ENCODE assay signal across 13 mouse cellular contexts in genomic region chr14:79298314-79298992, GRCm38 (mm10). TPM values are rescaled to one million over a fixed set of nuclear protein-coding genes. Genes with fewer than 3 reads are reported as not detected.
DNase-seq lines count a peak whose midpoint lies in the region; ATAC-seq and TF ChIP-seq lines count a peak whose summit lies in the region.
"Had no signal": no experiment of that assay in that cellular context is flagged by ENCODE, and none has a peak within 500 bp of the region (broad histone marks: within the 10 kb centered on the region; RNA-seq: fewer than 3 reads in every experiment).

No protein-coding gene starts in this region.

- 38% methylated on average over 7 of the region's 7 CpGs for WGBS in embryonic facial prominence, embryonic 12.5 days
- WGBS in embryonic facial prominence, embryonic 10.5 days: 52% methylated on average over 7 of the region's 7 CpGs
- 49% methylated on average over 7 of the region's 7 CpGs for WGBS in lung, embryonic 14.5 days
- WGBS in forebrain, embryonic 15.5 days: 64% methylated on average over 7 of the region's 7 CpGs
- WGBS in midbrain, postnatal 0 days: 71% methylated on average over 7 of the region's 7 CpGs

- no peak overlapping the region for H3K9ac ChIP-seq in embryonic facial prominence, embryonic 12.5 days
- no peak overlapping the region; the same call in 1 of the 2 replicates for H3K9ac ChIP-seq in lung, embryonic 14.5 days
- no peak overlapping the region for H3K9ac ChIP-seq in forebrain, embryonic 15.5 days (replicated peaks)
- H3K9ac ChIP-seq in midbrain, postnatal 0 days (replicated peaks; ENCODE audit: low read length, poor library complexity, severe bottlenecking): no peak overlapping the region

- ATAC-seq in embryonic facial prominence, embryonic 12.5 days (ENCODE audit: insufficient number of reproducible peaks, insufficient read depth, low FRiP score, low TSS enrichment): no peak
- no peak for ATAC-seq in lung, embryonic 14.5 days (ENCODE audit: insufficient read depth)
- no peak for ATAC-seq in forebrain, embryonic 15.5 days (replicated peaks)
- ATAC-seq in midbrain, postnatal 0 days (ENCODE audit: low FRiP score): no peak

- peak overlapping the region; percentile 51 for H3K4me3 ChIP-seq in embryonic facial prominence, embryonic 12.5 days
- H3K4me3 ChIP-seq in embryonic facial prominence, embryonic 10.5 days: no peak overlapping the region
- peak overlapping the region; percentile 18; the same call in 1 of the 2 replicates for H3K4me3 ChIP-seq in lung, embryonic 14.5 days (ENCODE audit: low read depth, low read length)
- peak overlapping the region; percentile 2; the same call in 1 of the 2 replicates for H3K4me3 ChIP-seq in forebrain, embryonic 15.5 days
- peak overlapping the region; percentile 14; the same call in 1 of the 2 replicates for H3K4me3 ChIP-seq in midbrain, postnatal 0 days (ENCODE audit: low read depth, low read length)

- DNase-seq in embryonic facial prominence, embryonic 10.5 days (ENCODE audit: low spot score): no peak
- no peak for DNase-seq in lung, embryonic 14.5 days
- no peak for DNase-seq in lung, adult 18-20 months
- no peak for DNase-seq in midbrain, postnatal 0 days (ENCODE audit: low spot score)
- DNase-seq in spleen, postnatal 4 days (ENCODE audit: low spot score in 2 of 2): no peak
- DNase-seq in layer of hippocampus, adult 11-12 months (ENCODE audit: low spot score): no peak
- DNase-seq: cerebellum, adult 9-10 months; kidney, postnatal 14 days; thymus, postnatal 14 days had no signal

- TF ChIP-seq CTCF in lung, embryonic 14.5 days (IDR thresholded peaks at IDR 0.05; ENCODE audit: low read depth): no peak
- no peak for TF ChIP-seq CTCF in midbrain, postnatal 0 days (IDR thresholded peaks at IDR 0.05)

- H3K4me2 ChIP-seq in embryonic facial prominence, embryonic 12.5 days (replicated peaks): peak overlapping the region; percentile 89
- peak overlapping the region; percentile 99 for H3K4me2 ChIP-seq in lung, embryonic 14.5 days
- peak overlapping the region; percentile 21 for H3K4me2 ChIP-seq in forebrain, embryonic 15.5 days (replicated peaks)
- peak overlapping the region; percentile 20; the same call in 1 of the 2 replicates for H3K4me2 ChIP-seq in midbrain, postnatal 0 days (ENCODE audit: low read depth, low read length, poor library complexity, severe bottlenecking)

- peak overlapping the region; percentile 26; the same call in 1 of the 2 replicates for H3K27ac ChIP-seq in embryonic facial prominence, embryonic 12.5 days
- no peak overlapping the region for H3K27ac ChIP-seq in embryonic facial prominence, embryonic 10.5 days (replicated peaks)
- no peak overlapping the region for H3K27ac ChIP-seq in lung, embryonic 14.5 days (ENCODE audit: low read depth)
- H3K27ac ChIP-seq in forebrain, embryonic 15.5 days (replicated peaks): no peak overlapping the region
- no peak overlapping the region for H3K27ac ChIP-seq in midbrain, postnatal 0 days (ENCODE audit: low read depth, low read length)

- H3K36me3 ChIP-seq in embryonic facial prominence, embryonic 12.5 days: no peaks in the 10 kb centered on the region
- H3K36me3 ChIP-seq in embryonic facial prominence, embryonic 10.5 days (replicated peaks): no peaks in the 10 kb centered on the region
- no peaks in the 10 kb centered on the region for H3K36me3 ChIP-seq in lung, embryonic 14.5 days (ENCODE audit: insufficient read depth)
- H3K36me3 ChIP-seq in forebrain, embryonic 15.5 days: no peaks in the 10 kb centered on the region
- H3K36me3 ChIP-seq in midbrain, postnatal 0 days (ENCODE audit: insufficient read depth, low read length): no peaks in the 10 kb centered on the region

- H3K4me1 ChIP-seq in embryonic facial prominence, embryonic 12.5 days: peaks cover 54% of the 10 kb centered on the region
- H3K4me1 ChIP-seq in embryonic facial prominence, embryonic 10.5 days: peaks cover 72% of the 10 kb centered on the region
- H3K4me1 ChIP-seq in lung, embryonic 14.5 days (ENCODE audit: insufficient read depth): peaks cover 1% of the 10 kb centered on the region; the same call in 1 of the 2 replicates
- H3K4me1 ChIP-seq in forebrain, embryonic 15.5 days: peaks cover 30% of the 10 kb centered on the region
- H3K4me1 ChIP-seq in midbrain, postnatal 0 days (ENCODE audit: insufficient read depth, low read length): no peaks in the 10 kb centered on the region

- H3K27me3 ChIP-seq in embryonic facial prominence, embryonic 12.5 days: no peaks in the 10 kb centered on the region
- H3K27me3 ChIP-seq in embryonic facial prominence, embryonic 10.5 days (replicated peaks; ENCODE audit: low read depth, poor library complexity, severe bottlenecking): peaks cover 59% of the 10 kb centered on the region
- H3K27me3 ChIP-seq in lung, embryonic 14.5 days (ENCODE audit: insufficient read depth, low read length): no peaks in the 10 kb centered on the region
- H3K27me3 ChIP-seq in forebrain, embryonic 15.5 days: no peaks in the 10 kb centered on the region
- H3K27me3 ChIP-seq in midbrain, postnatal 0 days (ENCODE audit: insufficient read depth, low read length): peaks cover 10% of the 10 kb centered on the region; the same call in 1 of the 2 replicates

- no peaks in the 10 kb centered on the region for H3K9me3 ChIP-seq in embryonic facial prominence, embryonic 12.5 days
- H3K9me3 ChIP-seq in embryonic facial prominence, embryonic 10.5 days: no peaks in the 10 kb centered on the region
- no peaks in the 10 kb centered on the region for H3K9me3 ChIP-seq in lung, embryonic 14.5 days (ENCODE audit: low read depth, low read length)
- H3K9me3 ChIP-seq in forebrain, embryonic 15.5 days: no peaks in the 10 kb centered on the region
- no peaks in the 10 kb centered on the region for H3K9me3 ChIP-seq in midbrain, postnatal 0 days (ENCODE audit: low read length)

RNA-seq across cellular contexts. Expression of gene Rgcc, which starts 3.0 kb away (rescaled TPM):
- 62.2 and 62.5 TPM in 2 replicates for polyA plus RNA-seq in embryonic facial prominence, embryonic 12.5 days (2016; fragmentation: Nextera tagmentation; extraction: Ambion mirVana)
- 30.3 and 48.2 TPM in 2 replicates for polyA plus RNA-seq in embryonic facial prominence, embryonic 10.5 days (2016; fragmentation: Nextera tagmentation; extraction: Ambion mirVana)
- 137 and 142 TPM in 2 replicates for polyA plus RNA-seq in lung, embryonic 14.5 days (2014; fragmentation: Nextera tagmentation; extraction: Ambion mirVana)
- polyA plus RNA-seq in forebrain, embryonic 15.5 days (2015; fragmentation: Nextera tagmentation; extraction: Ambion mirVana): 67.3 and 68.3 TPM in 2 replicates
- total RNA-seq in midbrain, postnatal 0 days (2014; rRNA removed): 34.2 and 64.3 TPM in 2 replicates
- 29.9 and 40.6 TPM in 2 replicates for polyA plus RNA-seq in midbrain, postnatal 0 days (2015; fragmentation: Nextera tagmentation; extraction: Ambion mirVana)

RNA-seq across cellular contexts. Expression of gene Zfp957, which starts 51.3 kb away (rescaled TPM):
- not detected in 2 replicates for polyA plus RNA-seq in embryonic facial prominence, embryonic 12.5 days (2016; fragmentation: Nextera tagmentation; extraction: Ambion mirVana)
- not detected in 2 replicates for polyA plus RNA-seq in embryonic facial prominence, embryonic 10.5 days (2016; fragmentation: Nextera tagmentation; extraction: Ambion mirVana)
- not detected in 2 replicates for polyA plus RNA-seq in lung, embryonic 14.5 days (2014; fragmentation: Nextera tagmentation; extraction: Ambion mirVana)
- not detected in 2 replicates for polyA plus RNA-seq in forebrain, embryonic 15.5 days (2015; fragmentation: Nextera tagmentation; extraction: Ambion mirVana)
- total RNA-seq in midbrain, postnatal 0 days (2014; rRNA removed): not detected in 2 replicates
- polyA plus RNA-seq in midbrain, postnatal 0 days (2015; fragmentation: Nextera tagmentation; extraction: Ambion mirVana): 0.07 TPM in 1 of 2 replicates, not detected in the other
- total RNA-seq: gastrocnemius, adult 8-10 months; megakaryocyte progenitor cell, adult 5-6 weeks had no signal

Comparison
In these comparisons a context has a peak if more than half of its experiments do, and no peak if none do; other contexts are left out.
1. H3K4me2 ChIP-seq: peak in every context shown above with its lines; median percentile 99 in lung, embryonic 14.5 days; 89 in embryonic facial prominence, embryonic 12.5 days; 21 in forebrain, embryonic 15.5 days; 20 in midbrain, postnatal 0 days.